21 mouse cellular contexts compared by ENCODE assay signal in the genomic region with DNA sequence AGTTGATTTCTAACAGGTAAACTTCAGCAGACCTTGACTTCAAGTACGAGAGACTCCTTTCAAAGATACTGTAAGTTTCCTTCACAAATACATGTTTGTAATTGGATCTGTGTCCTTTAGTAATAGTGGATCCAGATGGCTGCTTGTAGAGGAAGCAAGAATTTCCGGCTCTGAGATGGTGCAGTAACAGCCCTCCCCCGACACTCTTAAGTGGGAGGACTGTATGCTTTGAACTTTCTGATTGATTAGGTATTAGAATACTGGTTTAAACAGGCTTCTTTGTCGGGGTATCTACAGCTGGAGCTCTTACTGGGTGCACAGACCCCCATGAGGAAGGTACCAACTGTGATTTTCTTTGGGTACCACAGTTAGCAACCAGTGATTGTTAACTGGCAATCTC.
DNase-seq lines count a peak whose midpoint lies in the region; ATAC-seq and TF ChIP-seq lines count a peak whose summit lies in the region.
"Had no signal": no experiment of that assay in that cellular context is flagged by ENCODE, and none has a peak within 500 bp of the region (broad histone marks: within the 10 kb centered on the region; RNA-seq: fewer than 3 reads in every experiment).

No protein-coding gene starts in this region.

- WGBS in kidney, postnatal 0 days = 13% methylated on average over 4 of the region's 4 CpGs
- 21% methylated on average over 4 of the region's 4 CpGs for WGBS in embryonic facial prominence, embryonic 11.5 days
- WGBS in limb, embryonic 11.5 days = 8% methylated on average over 4 of the region's 4 CpGs

- H3K4me1 ChIP-seq in kidney, postnatal 0 days (replicated peaks; ENCODE audit: insufficient read depth, low read length) = no peaks in the 10 kb centered on the region
- peaks cover 0 to 9% of the 10 kb centered on the region in 2 experiments; a peak in 1 of 4 replicates for H3K4me1 ChIP-seq in CH12.LX (ENCODE audit: control insufficient read depth in 1 of 2, insufficient read depth in 2 of 2)
- H3K4me1 ChIP-seq in embryonic facial prominence, embryonic 11.5 days (ENCODE audit: control insufficient read depth, insufficient read depth, low read length) = no peaks in the 10 kb centered on the region
- no peaks in the 10 kb centered on the region for H3K4me1 ChIP-seq in limb, embryonic 11.5 days (ENCODE audit: control insufficient read depth, insufficient read depth, low read length)
- H3K4me1 ChIP-seq: embryonic facial prominence, embryonic 15.5 days; forebrain, embryonic 10.5 days; heart, embryonic 10.5 days; hindbrain, embryonic 15.5 days had no signal

- 0 out of 2 replicates have a peak, but pooled peaks have one; percentile 30 for TF ChIP-seq EP300 in CH12.LX (IDR thresholded peaks at IDR 0.05; ENCODE audit: low read length)

- no peak for TF ChIP-seq RAD21 in CH12.LX (IDR thresholded peaks at IDR 0.05; ENCODE audit: low read depth, low read length)

- H3K4me3 ChIP-seq in kidney, postnatal 0 days (replicated peaks; ENCODE audit: low read depth, low read length) = no peak overlapping the region
- no peak overlapping the region for H3K4me3 ChIP-seq in CH12.LX (replicated peaks in 1 of 3; ENCODE audit: low read depth in 2 of 3, low read length in 2 of 3, poor library complexity in 1 of 3)
- H3K4me3 ChIP-seq in embryonic facial prominence, embryonic 11.5 days (ENCODE audit: low read depth, low read length) = no peak overlapping the region
- no peak overlapping the region for H3K4me3 ChIP-seq in limb, embryonic 11.5 days (ENCODE audit: low read depth, low read length)
- H3K4me3 ChIP-seq: embryonic facial prominence, embryonic 15.5 days; forebrain, embryonic 10.5 days; heart, embryonic 10.5 days; hindbrain, embryonic 15.5 days had no signal

- TF ChIP-seq POLR2A in CH12.LX (IDR thresholded peaks at IDR 0.05; ENCODE audit: low read depth, low read length) = no peak

- dilution Hi-C loops in CH12.LX (cut with MboI; ENCODE audit: extremely low pct_ligation_motif_present, extremely low pct_unique_long_range_greater_than_20kb, low sequenced_read_pairs) = no loop called here

- intact Hi-C loops in gastrocnemius, postnatal 36 days (cut with DNase I) = no loop called here

- TF ChIP-seq CTCF in kidney, postnatal 0 days (IDR thresholded peaks at IDR 0.05; ENCODE audit: low read depth) = no peak
- no peak for TF ChIP-seq CTCF in CH12.LX (conservative IDR thresholded peaks at IDR 0.05 in 1 of 2, IDR thresholded peaks at IDR 0.05 in 1 of 2; ENCODE audit: low read depth in 2 of 2, low read length in 2 of 2)

- no peak overlapping the region for H3K27ac ChIP-seq in kidney, postnatal 0 days
- H3K27ac ChIP-seq in CH12.LX (ENCODE audit: insufficient read depth, low read depth) = no peak overlapping the region
- no peak overlapping the region for H3K27ac ChIP-seq in embryonic facial prominence, embryonic 11.5 days (replicated peaks; ENCODE audit: low read depth, low read length)
- H3K27ac ChIP-seq in limb, embryonic 11.5 days (replicated peaks; ENCODE audit: low read depth, low read length) = no peak overlapping the region
- H3K27ac ChIP-seq: embryonic facial prominence, embryonic 15.5 days; forebrain, embryonic 10.5 days; heart, embryonic 10.5 days; hindbrain, embryonic 15.5 days; liver, embryonic 14.5 days had no signal

- no peak overlapping the region for H3K4me2 ChIP-seq in kidney, postnatal 0 days (ENCODE audit: low read length)
- no peak overlapping the region for H3K4me2 ChIP-seq in CH12.LX (ENCODE audit: insufficient read depth, low read depth, poor library complexity, severe bottlenecking)
- no peak overlapping the region for H3K4me2 ChIP-seq in embryonic facial prominence, embryonic 11.5 days (ENCODE audit: low read depth, low read length)
- H3K4me2 ChIP-seq in limb, embryonic 11.5 days (ENCODE audit: low read depth, severe bottlenecking) = no peak overlapping the region
- H3K4me2 ChIP-seq: embryonic facial prominence, embryonic 15.5 days; hindbrain, embryonic 15.5 days; midbrain, embryonic 11.5 days had no signal

- no peaks in the 10 kb centered on the region for H3K9me3 ChIP-seq in kidney, postnatal 0 days (replicated peaks; ENCODE audit: low read length)
- H3K9me3 ChIP-seq in CH12.LX (replicated peaks; ENCODE audit: low read length) = no peaks in the 10 kb centered on the region
- H3K9me3 ChIP-seq in embryonic facial prominence, embryonic 11.5 days (replicated peaks; ENCODE audit: control insufficient read depth, low read length) = no peaks in the 10 kb centered on the region
- no peaks in the 10 kb centered on the region for H3K9me3 ChIP-seq in limb, embryonic 11.5 days (ENCODE audit: control insufficient read depth, low read length)
- H3K9me3 ChIP-seq: embryonic facial prominence, embryonic 15.5 days; forebrain, embryonic 10.5 days; heart, embryonic 10.5 days; hindbrain, embryonic 15.5 days had no signal

- no peaks in the 10 kb centered on the region for H3K79me2 ChIP-seq in CH12.LX (replicated peaks; ENCODE audit: control insufficient read depth, extremely low read depth, insufficient read depth, poor library complexity, severe bottlenecking)

- no peak overlapping the region for H3K9ac ChIP-seq in kidney, postnatal 0 days (ENCODE audit: low read depth, low read length)
- no peak overlapping the region for H3K9ac ChIP-seq in CH12.LX (ENCODE audit: insufficient read depth, low read depth)
- H3K9ac ChIP-seq in embryonic facial prominence, embryonic 11.5 days (replicated peaks; ENCODE audit: low read length) = no peak overlapping the region
- H3K9ac ChIP-seq in limb, embryonic 11.5 days (ENCODE audit: low read length) = no peak overlapping the region
- H3K9ac ChIP-seq: embryonic facial prominence, embryonic 15.5 days; hindbrain, embryonic 15.5 days; liver, embryonic 14.5 days had no signal

- H3K27me3 ChIP-seq in kidney, postnatal 0 days (ENCODE audit: insufficient read depth, low read length) = no peaks in the 10 kb centered on the region
- H3K27me3 ChIP-seq in CH12.LX (replicated peaks) = no peaks in the 10 kb centered on the region
- H3K27me3 ChIP-seq in embryonic facial prominence, embryonic 11.5 days (ENCODE audit: control insufficient read depth, insufficient read depth, low read length) = no peaks in the 10 kb centered on the region
- no peaks in the 10 kb centered on the region for H3K27me3 ChIP-seq in limb, embryonic 11.5 days (ENCODE audit: control insufficient read depth, insufficient read depth, low read length)
- H3K27me3 ChIP-seq: embryonic facial prominence, embryonic 15.5 days; hindbrain, embryonic 15.5 days had no signal

- no peaks in the 10 kb centered on the region for H3K36me3 ChIP-seq in kidney, postnatal 0 days (ENCODE audit: insufficient read depth, low read length)
- H3K36me3 ChIP-seq in CH12.LX (replicated peaks in 1 of 2; ENCODE audit: control insufficient read depth in 1 of 2, insufficient read depth in 1 of 2, low read length in 1 of 2) = no peaks in the 10 kb centered on the region
- no peaks in the 10 kb centered on the region for H3K36me3 ChIP-seq in embryonic facial prominence, embryonic 11.5 days (replicated peaks; ENCODE audit: control insufficient read depth, insufficient read depth, low read depth, low read length)
- H3K36me3 ChIP-seq in limb, embryonic 11.5 days (ENCODE audit: control insufficient read depth, insufficient read depth, low read length) = no peaks in the 10 kb centered on the region
- H3K36me3 ChIP-seq: embryonic facial prominence, embryonic 15.5 days; forebrain, embryonic 10.5 days; heart, embryonic 10.5 days; hindbrain, embryonic 15.5 days had no signal

- peak; percentile 50 for DNase-seq in kidney, postnatal 0 days (ENCODE audit: low spot score)
- DNase-seq in kidney, postnatal 10 days = no peak
- DNase-seq in CH12.LX (ENCODE audit: extremely low read depth) = no peak
- peak; percentile 73 for DNase-seq in embryonic facial prominence, embryonic 11.5 days (ENCODE audit: low spot score)
- DNase-seq in limb, embryonic 11.5 days (ENCODE audit: low spot score) = peak; percentile 35
- no peak for DNase-seq in gastrocnemius, postnatal 36 days
- DNase-seq in ovary, adult 18-20 months (ENCODE audit: low spot score) = no peak
- no peak for DNase-seq in right cerebral cortex, adult 18-20 months
- DNase-seq: adrenal gland, postnatal 36 days; cerebellum, postnatal 10 days; gastrocnemius, postnatal 25 days; heart, postnatal 10 days; kidney, adult 18-20 months; left cerebral cortex, postnatal 4 days; thymus, postnatal 4 days had no signal

- ATAC-seq in kidney, postnatal 0 days (replicated peaks; ENCODE audit: low FRiP score, low read depth) = 0 out of 2 replicates have a peak, but pooled peaks have one; percentile 29
- no peak; the same call in 1 of the 2 replicates for ATAC-seq in embryonic facial prominence, embryonic 11.5 days (replicated peaks; ENCODE audit: insufficient number of reproducible peaks, low FRiP score, low TSS enrichment, low read depth)
- peak; percentile 77; the same call in 1 of the 2 replicates for ATAC-seq in limb, embryonic 11.5 days (ENCODE audit: insufficient number of reproducible peaks, low FRiP score, low TSS enrichment, low read depth)

- in situ Hi-C loops in CH12.LX (cut with MboI; ENCODE audit: low pct_ligation_motif_present, low pct_unique_long_range_greater_than_20kb, low sequenced_read_pairs) = no loop called here

TF ChIP-seq in CH12.LX, 34 proteins besides CTCF, POLR2A, EP300 and RAD21:
- TF ChIP-seq POLR2AphosphoS2 (IDR thresholded peaks at IDR 0.05; ENCODE audit: low read depth, low read length) (no peak), UBTF (IDR thresholded peaks at IDR 0.05; ENCODE audit: low read depth, low read length) (no peak), ZC3H11A (IDR thresholded peaks at IDR 0.05; ENCODE audit: low read depth, low read length) (no peak), TCF12 (IDR thresholded peaks at IDR 0.05; ENCODE audit: low read depth, low read length) (no peak), JUND (conservative IDR thresholded peaks at IDR 0.05; ENCODE audit: low read depth, low read length) (no peak)
TF ChIP-seq in CH12.LX: peak in this region for 0.

Comparison
In these comparisons a context has a peak if more than half of its experiments do, and no peak if none do; other contexts are left out.
1. DNase-seq: peak in kidney, postnatal 0 days (single experiment), embryonic facial prominence, embryonic 11.5 days (single experiment) and limb, embryonic 11.5 days (single experiment); none in kidney, postnatal 10 days (single experiment), CH12.LX (single experiment), gastrocnemius, postnatal 36 days (0 of 2), ovary, adult 18-20 months (single experiment) and right cerebral cortex, adult 18-20 months (single experiment).